Mouse (Mus musculus) small intestine, adult 2 months (tissue): ENCODE results near the gene Nfkbiz. TPM values are rescaled to one million over a fixed set of nuclear protein-coding genes. Genes with fewer than 3 reads are reported as not detected.

Experiments
- H3K27ac ChIP-seq: fragments of 200-500 bp; 2 replicates; pipeline ENCODE4 v1.5.1; 2012; ENCODE audit warnings: low read depth, low read length, control low read depth, inconsistent platforms; ENCODE audit not compliant: insufficient read depth
- H3K27me3 ChIP-seq: fragments of 200-500 bp; 2 replicates; pipeline ENCODE4 v1.6.1; 2012; ENCODE audit warnings: mild to moderate bottlenecking, moderate library complexity, low read length, inconsistent platforms; ENCODE audit not compliant: control insufficient read depth, insufficient read depth
- H3K36me3 ChIP-seq: fragments of 200-500 bp; 2 replicates; pipeline ENCODE4 v1.6.1; 2012; ENCODE audit warnings: mild to moderate bottlenecking, low read length, control low read depth, inconsistent platforms; ENCODE audit not compliant: control insufficient read depth, insufficient read depth
- H3K4me1 ChIP-seq: fragments of 200-500 bp; 2 replicates; pipeline ENCODE4 v1.6.1; 2012; ENCODE audit warnings: low read length, inconsistent platforms, mixed read lengths; ENCODE audit not compliant: control insufficient read depth, insufficient read depth, insufficient read length
- H3K4me3 ChIP-seq: fragments of 200-500 bp; 2 replicates; pipeline ENCODE4 v1.5.1; 2012; ENCODE audit warnings: low read depth, mild to moderate bottlenecking, control low read depth, inconsistent platforms, low read length, moderate library complexity
- CTCF ChIP-seq: fragments of 200-500 bp; IDR thresholded peaks from 2 replicates; pipeline ENCODE4 v1.5.1; 2012; ENCODE audit warnings: low read depth, mild to moderate bottlenecking, control low read depth, inconsistent platforms, low read length, moderate library complexity, mixed read lengths; ENCODE audit not compliant: insufficient replicate concordance, insufficient read length; ENCODE audit errors: extremely low read depth
- POLR2A ChIP-seq: fragments of 200-500 bp; IDR thresholded peaks from 2 replicates; pipeline ENCODE4 v1.6.1; 2012; ENCODE audit warnings: low read depth, mild to moderate bottlenecking, control low read depth, inconsistent platforms, low read length, moderate library complexity
- WGBS: fragments of 180-500 bp; shearing (Covaris S2); methylation state at CpG from one replicate; pipeline ENCODE4 v1.1.7; 2018; 5-methylcytosine and 5-hydroxymethylcytosine counted together
- polyA plus RNA-seq: library from polyadenylated mRNA; depleted of rRNA; stranded (reverse); fragments of >200 nt; gene quantifications from 2 replicates; pipeline ENCODE4 v1.2.3, GENCODE M21; 2012

Nfkbiz gene
- polyA plus RNA-seq, 1 experiment, result 38.6 TPM

- Histone ChIP-seq H3K36me3 (peaks cover 69% of the 10 kb centered on the region), H3K4me1 (peaks cover 13% of the 10 kb centered on the region), H3K27ac (no peak overlapping the region), H3K27me3 (no peaks in the 10 kb centered on the region), H3K4me3 (no peak overlapping the region)
- no peak for TF ChIP-seq CTCF
- no peak for TF ChIP-seq POLR2A
- 81% methylated on average over 6 of the region's 6 CpGs for WGBS
Observed at GRCm38 (mm10) chr16:55814686-55815085, 24.0 kb downstream of the Nfkbiz start.

GRCm38 (mm10) chr16:55813916-55814315 lies 24.8 kb downstream of the Nfkbiz start:
- Histone ChIP-seq H3K27ac (no peak overlapping the region), H3K36me3 (peaks cover 67% of the 10 kb centered on the region), H3K4me1 (peaks cover 13% of the 10 kb centered on the region), H3K27me3 (no peaks in the 10 kb centered on the region), H3K4me3 (no peak overlapping the region)
- WGBS, result 87% methylated on average over 15 of the region's 15 CpGs
- no peak for TF ChIP-seq POLR2A
- no peak for TF ChIP-seq CTCF

DNA sequence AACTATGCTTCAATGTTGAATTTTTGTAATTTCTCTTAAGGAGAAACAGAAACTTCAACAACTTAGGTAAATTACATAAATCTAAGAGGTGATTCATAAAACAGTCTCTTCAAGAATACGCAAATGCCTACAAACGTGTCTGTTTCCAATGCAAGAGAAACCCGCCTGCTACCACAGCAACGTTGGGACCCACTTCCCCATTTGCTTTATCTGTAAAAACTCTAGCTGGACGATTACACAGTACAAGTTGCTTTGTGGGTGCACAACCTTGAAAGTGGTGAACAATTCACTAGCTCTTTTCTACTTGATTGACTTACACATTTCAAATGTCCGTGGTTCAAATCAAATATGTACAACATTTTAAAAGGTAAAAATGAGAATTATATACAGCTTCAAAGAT lies 26.9 kb downstream of the Nfkbiz start:
- WGBS, result 75% methylated on average over 6 of the region's 6 CpGs
- Histone ChIP-seq H3K4me1 (peaks cover 10% of the 10 kb centered on the region), H3K36me3 (peaks cover 50% of the 10 kb centered on the region), H3K4me3 (no peak overlapping the region), H3K27ac (no peak overlapping the region), H3K27me3 (no peaks in the 10 kb centered on the region)
- TF ChIP-seq POLR2A, result no peak

GRCm38 (mm10) chr16:55809779-55810514 lies 28.8 kb downstream of the Nfkbiz start:
- no peak overlapping the region for H3K27ac ChIP-seq
- H3K4me1 ChIP-seq, result peaks cover 4% of the 10 kb centered on the region
- TF ChIP-seq POLR2A (no peak), CTCF (no peak)
- WGBS, result 86% methylated on average over 9 of the region's 9 CpGs
- no peak overlapping the region for H3K4me3 ChIP-seq
- H3K36me3 ChIP-seq, result peaks cover 35% of the 10 kb centered on the region
- no peaks in the 10 kb centered on the region for H3K27me3 ChIP-seq

DNA sequence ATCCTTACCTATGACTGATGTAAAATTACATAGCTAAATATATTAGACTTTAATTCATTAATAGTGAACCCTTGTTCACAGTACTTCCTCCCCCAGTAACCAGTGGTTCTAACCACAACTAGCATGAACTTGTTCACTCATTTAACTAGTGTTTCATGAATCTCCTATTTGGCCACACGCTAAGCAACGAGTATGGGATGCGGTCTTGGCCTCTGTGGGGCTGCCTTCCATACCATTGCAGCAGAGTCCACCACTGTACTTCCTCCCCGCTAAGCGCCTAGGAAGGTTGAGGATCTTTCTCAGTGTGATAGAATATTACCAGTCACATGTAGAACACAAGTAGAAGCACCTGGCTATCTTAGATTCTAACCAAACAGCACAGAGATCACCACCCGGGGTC lies 29.4 kb downstream of the Nfkbiz start:
- no peak overlapping the region for H3K27ac ChIP-seq
- WGBS, result 90% methylated on average over 6 of the region's 6 CpGs
- H3K36me3 ChIP-seq, result peaks cover 29% of the 10 kb centered on the region
- no peaks in the 10 kb centered on the region for H3K27me3 ChIP-seq
- TF ChIP-seq POLR2A, result no peak
- TF ChIP-seq CTCF, result no peak
- no peak overlapping the region for H3K4me3 ChIP-seq
- H3K4me1 ChIP-seq, result peaks cover 4% of the 10 kb centered on the region

DNA sequence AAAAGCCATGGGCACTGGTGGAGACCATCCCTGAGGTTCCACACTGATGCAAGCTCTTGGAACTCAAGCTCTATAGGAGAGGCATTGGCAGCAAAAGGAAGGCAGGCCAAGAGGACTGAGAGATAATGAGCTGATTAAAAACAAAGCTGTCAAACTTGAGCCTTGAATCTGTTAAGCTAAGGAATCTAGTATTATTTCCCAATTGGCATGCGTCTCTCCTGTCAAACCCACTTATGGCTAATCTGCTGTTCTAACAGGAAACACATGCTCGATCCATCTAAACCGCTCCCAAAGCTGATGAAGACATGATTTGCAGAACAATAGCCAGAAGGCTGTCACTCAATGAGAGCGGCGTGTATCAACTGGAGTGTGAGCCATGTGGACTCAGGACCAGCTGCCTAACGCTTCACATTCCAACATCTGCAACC lies 31.2 kb downstream of the Nfkbiz start:
- 25% methylated on average over 6 of the region's 6 CpGs for WGBS
- no peaks in the 10 kb centered on the region for H3K4me1 ChIP-seq
- no peak overlapping the region for H3K27ac ChIP-seq
- no peak overlapping the region for H3K4me3 ChIP-seq
- peaks cover 12% of the 10 kb centered on the region for H3K36me3 ChIP-seq
- TF ChIP-seq CTCF (no peak), POLR2A (no peak)
- H3K27me3 ChIP-seq, result no peaks in the 10 kb centered on the region

DNA sequence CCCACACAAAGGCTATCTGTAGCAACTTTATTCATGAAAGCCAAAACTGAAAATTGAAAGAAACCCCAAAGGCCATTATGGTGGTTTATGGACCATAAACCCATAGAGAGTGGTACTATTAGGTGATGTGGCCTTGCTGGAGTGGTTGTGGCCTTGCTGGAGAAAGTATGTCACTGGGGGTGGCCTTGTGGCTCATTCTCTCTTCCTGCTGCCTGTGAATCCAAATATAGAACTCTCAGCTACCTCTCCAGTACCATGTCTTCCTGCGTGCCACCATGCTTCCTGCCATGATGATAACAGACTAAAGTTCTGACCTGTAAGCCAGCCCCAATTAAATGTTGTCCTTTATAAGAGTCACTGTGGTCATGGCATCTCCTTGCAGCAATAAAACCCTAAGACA lies 33.9 kb downstream of the Nfkbiz start:
- Histone ChIP-seq H3K27ac (no peak overlapping the region), H3K4me1 (no peaks in the 10 kb centered on the region), H3K36me3 (no peaks in the 10 kb centered on the region), H3K4me3 (no peak overlapping the region), H3K27me3 (no peaks in the 10 kb centered on the region)
- 89% methylated on average over 1 of the region's 1 CpGs for WGBS
- no peak for TF ChIP-seq POLR2A
- TF ChIP-seq CTCF, result no peak
